Mouse (Mus musculus) ES-Bruce4 (cell line): ENCODE measurements at regions not wholly inside any gene's neighbourhood (a gene's known extent, or its start where the extent isn't known, plus 50 kb on each side); places are given as distances from the start of the nearest gene placed in this dataset.

Experiments
- CTCF ChIP-seq: IDR thresholded peaks from one replicate; pipeline ENCODE4 v1.8.1; 2011; ENCODE audit warnings: low read depth, low read length
- EP300 ChIP-seq: IDR thresholded peaks from 2 replicates; pipeline ENCODE4 v1.6.1; 2011; ENCODE audit warnings: low read depth, low read length; ENCODE audit not compliant: insufficient read depth
- POLR2A ChIP-seq: IDR thresholded peaks from one replicate; pipeline ENCODE4 v1.8.1; 2011; ENCODE audit warnings: low read length; ENCODE audit not compliant: insufficient read depth

DNA sequence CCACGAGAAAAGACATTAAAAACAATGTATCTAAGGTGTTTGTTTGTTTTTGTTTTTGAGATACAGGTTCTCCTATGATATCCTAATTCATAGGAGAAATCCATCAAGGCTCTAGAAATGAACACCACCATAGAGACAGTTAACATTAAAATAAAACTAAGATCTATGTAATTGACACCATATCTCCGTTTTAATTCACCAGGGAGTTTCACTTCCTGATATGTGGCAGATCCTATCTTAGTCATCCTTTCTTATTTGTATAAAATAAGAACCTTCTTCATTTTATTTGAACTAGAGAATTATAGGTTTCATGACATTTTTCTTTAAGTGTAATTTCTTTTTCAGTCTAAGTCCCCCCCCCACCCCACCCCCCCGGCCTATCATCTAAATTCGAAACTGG is 332.3 kb downstream of the Epha7 start:
- TF ChIP-seq EP300 (no peak), CTCF (no peak), POLR2A (no peak)
